Mouse (Mus musculus) ES-Bruce4 (cell line): ENCODE measurements around the gene Usp12.

ENCODE experiments used
- EP300 ChIP-seq: IDR thresholded peaks from 2 replicates; pipeline ENCODE4 v1.6.1; 2011; ENCODE audit warnings: low read depth, low read length; ENCODE audit not compliant: insufficient read depth
- POLR2A ChIP-seq: IDR thresholded peaks from one replicate; pipeline ENCODE4 v1.8.1; 2011; ENCODE audit warnings: low read length; ENCODE audit not compliant: insufficient read depth

- TF ChIP-seq POLR2A (peak; percentile 95), EP300 (no peak)
These were observed 38.1 kb upstream of the Usp12 start, which contains the start of gene Rpl21 for GRCm38 (mm10) chr5:146832769-146833448.
